Mouse (Mus musculus) heart, adult 2 months (tissue): ENCODE data around the gene Cacna1a. TPM values are rescaled to one million over a fixed set of nuclear protein-coding genes. Genes with fewer than 3 reads are reported as not detected.

ENCODE experiments used
- DNase-seq, 2 experiments: peaks; one replicate each; pipeline ENCODE4 v3.0.0; 2021
- H3K27ac ChIP-seq: fragments of 200-600 bp; 2 replicates; pipeline ENCODE4 v1.8.1; 2022
- H3K27me3 ChIP-seq: fragments of 200-500 bp; 2 replicates; pipeline ENCODE4 v1.6.1; 2012; ENCODE audit warnings: mild to moderate bottlenecking, low read length, inconsistent platforms, mixed read lengths; ENCODE audit not compliant: control insufficient read depth, insufficient read depth
- H3K36me3 ChIP-seq: fragments of 200-500 bp; 2 replicates; pipeline ENCODE4 v1.6.1; 2012; ENCODE audit warnings: low read length, inconsistent platforms; ENCODE audit not compliant: control insufficient read depth, insufficient read depth
- H3K4me1 ChIP-seq: fragments of 200-500 bp; 2 replicates; pipeline ENCODE4 v1.6.1; 2011; ENCODE audit warnings: low read length; ENCODE audit not compliant: control insufficient read depth, insufficient read depth
- H3K4me3 ChIP-seq: fragments of 200-600 bp; 2 replicates; pipeline ENCODE4 v1.8.1; 2022
- H3K79me2 ChIP-seq: fragments of 200-500 bp; replicated peaks from 2 replicates; pipeline ENCODE4 v1.6.1; 2012; ENCODE audit warnings: mild to moderate bottlenecking, inconsistent platforms, low read length, moderate library complexity, mixed read lengths; ENCODE audit not compliant: control insufficient read depth, insufficient read depth
- H3K9ac ChIP-seq: fragments of 200-500 bp; 2 replicates; pipeline ENCODE4 v1.6.1; 2012; ENCODE audit warnings: low read depth, mild to moderate bottlenecking, control low read depth, inconsistent platforms, low read length, mixed read lengths
- CTCF ChIP-seq: fragments of 200-600 bp; IDR thresholded peaks from 2 replicates; pipeline ENCODE4 v1.8.1; 2022; ENCODE audit warnings: antibody characterized with exemption, mild to moderate bottlenecking, moderate library complexity
- EP300 ChIP-seq: fragments of 200-500 bp; IDR thresholded peaks from 2 replicates; pipeline ENCODE4 v1.6.1; 2011; ENCODE audit warnings: low read depth, low read length, control low read depth; ENCODE audit not compliant: insufficient read depth
- POLR2A ChIP-seq: fragments of 200-500 bp; IDR thresholded peaks from 2 replicates; pipeline ENCODE4 v1.6.1; 2011; ENCODE audit warnings: mild to moderate bottlenecking, low read depth, low read length, control low read depth; ENCODE audit not compliant: insufficient read depth
- WGBS: fragments of 180-500 bp; shearing (Covaris S2); methylation state at CpG from one replicate; pipeline ENCODE4 v1.1.7; 2018; 5-methylcytosine and 5-hydroxymethylcytosine counted together
- intact Hi-C: fragments of 180-260 bp; cut with DNase I; formaldehyde crosslinking; loops from one replicate; pipeline ENCODE4 v1.15.1; 2025
- polyA plus RNA-seq: library from polyadenylated mRNA; depleted of rRNA; stranded (reverse); fragments of >200 nt; gene quantifications from 2 replicates; pipeline ENCODE4 v1.2.3, GENCODE M21; 2012
- total RNA-seq, 2 experiments: library from RNA; stranded (reverse); gene quantifications; 2 replicates each; pipeline ENCODE4 v1.2.3; 2021

The Cacna1a gene
- total and polyA plus RNA-seq, 3 experiments, result 2.5 to 4.4 (median 2.7) TPM

DNA sequence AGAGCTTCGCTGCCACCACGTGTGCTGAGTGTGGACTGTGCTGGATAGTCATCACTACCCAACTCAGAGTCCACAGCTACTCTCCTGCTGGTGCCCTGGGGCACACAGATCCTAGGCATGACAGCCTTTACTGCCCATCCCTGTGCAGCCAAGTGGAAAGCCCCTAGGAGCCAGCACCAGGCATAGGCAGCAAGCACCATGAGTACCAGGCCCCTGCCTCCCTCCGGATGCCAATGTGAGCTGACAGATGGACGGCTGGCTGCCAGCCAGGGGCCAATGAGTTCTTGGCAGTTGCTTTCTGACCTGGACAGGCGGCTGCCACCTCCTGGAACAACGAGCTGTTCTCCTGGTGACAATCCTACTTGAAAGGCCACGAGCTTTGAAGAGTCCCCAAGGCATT, 97.6 kb downstream of the Cacna1a start:
- Histone ChIP-seq H3K27me3 (no peaks in the 10 kb centered on the region), H3K79me2 (no peaks in the 10 kb centered on the region), H3K36me3 (no peaks in the 10 kb centered on the region), H3K4me1 (no peaks in the 10 kb centered on the region), H3K27ac (no peak overlapping the region), H3K9ac (no peak overlapping the region), H3K4me3 (no peak overlapping the region)
- DNase-seq, result peak; percentile 65 to 71
- TF ChIP-seq EP300, result no peak
- no peak for TF ChIP-seq POLR2A
- peak; percentile 32 for TF ChIP-seq CTCF
- intact Hi-C loops, result no loop called here
- 55% methylated on average over 7 of the region's 7 CpGs for WGBS

DNA sequence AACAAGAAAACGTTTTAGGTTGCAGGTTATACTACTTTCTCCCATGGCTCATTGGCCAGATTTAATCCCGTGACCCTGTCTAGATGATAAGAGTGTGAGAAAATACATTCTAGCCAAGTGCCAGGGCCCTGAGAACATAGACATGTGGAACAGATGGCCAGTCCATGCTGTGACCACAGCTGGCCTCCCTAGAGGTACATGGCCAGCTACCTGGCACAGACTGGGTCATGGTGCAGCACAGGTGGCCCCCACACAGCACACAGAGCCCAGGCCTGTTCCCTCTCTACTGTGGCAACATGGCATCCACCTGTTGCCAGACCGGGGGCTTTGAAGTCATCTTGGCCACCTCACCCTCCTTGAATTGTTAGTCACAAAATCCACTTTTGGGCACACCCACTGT, 101.0 kb downstream of the Cacna1a start:
- no peaks in the 10 kb centered on the region for H3K27me3 ChIP-seq
- no peak overlapping the region for H3K4me3 ChIP-seq
- 54% methylated on average over 3 of the region's 3 CpGs for WGBS
- no peaks in the 10 kb centered on the region for H3K79me2 ChIP-seq
- intact Hi-C loops, result no loop called here
- H3K36me3 ChIP-seq, result no peaks in the 10 kb centered on the region
- H3K27ac ChIP-seq, result no peak overlapping the region
- TF ChIP-seq CTCF (no peak), EP300 (no peak), POLR2A (no peak)
- no peak overlapping the region for H3K9ac ChIP-seq
- no peak for DNase-seq
- no peaks in the 10 kb centered on the region for H3K4me1 ChIP-seq

DNA sequence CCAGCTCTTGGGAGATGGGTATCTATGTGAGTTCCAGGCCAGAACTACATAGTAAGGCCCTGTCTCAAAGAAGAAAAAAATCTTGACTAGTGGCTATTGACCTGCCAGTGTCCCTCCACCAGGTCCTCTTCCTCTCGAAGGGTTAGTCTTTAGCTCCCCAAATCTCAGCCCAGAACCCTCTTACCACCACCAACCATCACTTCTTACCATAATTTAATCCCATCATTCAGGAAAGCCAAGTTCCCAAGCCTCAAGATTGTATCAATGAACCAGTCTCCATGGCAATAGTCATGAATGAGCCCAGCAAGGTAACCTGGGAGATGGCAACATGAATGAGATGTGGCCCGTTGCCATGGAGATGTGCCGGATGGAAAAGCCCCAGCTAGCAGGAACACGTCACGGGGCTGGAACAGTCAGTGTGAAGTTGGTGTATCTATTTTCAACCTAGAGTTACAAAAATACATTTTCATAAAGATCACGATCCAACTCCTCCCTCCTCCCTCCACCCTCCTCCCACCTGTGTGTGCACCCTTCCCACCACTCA, 106.4 kb downstream of the Cacna1a start:
- intact Hi-C loops, result loop anchor here (5.0 kb wide), 1 partner anchor 72 kb away; no protein-coding TSS in a partner anchor
- Histone ChIP-seq H3K79me2 (no peaks in the 10 kb centered on the region), H3K9ac (no peak overlapping the region), H3K4me3 (no peak overlapping the region), H3K36me3 (no peaks in the 10 kb centered on the region), H3K4me1 (no peaks in the 10 kb centered on the region), H3K27ac (no peak overlapping the region), H3K27me3 (no peaks in the 10 kb centered on the region)
- 80% methylated on average over 6 of the region's 6 CpGs for WGBS
- TF ChIP-seq POLR2A (no peak), CTCF (no peak), EP300 (no peak)
- no peak for DNase-seq

DNA sequence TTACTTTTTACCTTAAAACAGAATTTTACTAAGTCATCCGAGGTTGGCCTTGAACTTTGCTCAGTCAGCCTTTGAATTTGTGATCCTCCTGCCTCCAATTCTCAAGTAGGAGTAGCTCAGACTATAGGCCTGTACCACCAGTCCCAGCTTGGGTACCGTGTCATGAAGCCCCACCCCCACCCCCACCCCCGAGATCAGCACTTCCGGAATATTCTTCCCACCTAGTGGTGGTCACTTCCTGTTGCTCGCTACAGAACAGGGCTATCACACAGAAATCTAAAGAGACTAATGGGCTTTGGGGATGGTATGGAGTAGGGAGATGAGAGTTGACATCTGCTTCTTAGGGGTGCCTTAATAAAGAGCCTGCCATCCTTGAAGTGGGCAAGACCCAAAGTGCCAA, 112.9 kb downstream of the Cacna1a start:
- H3K4me3 ChIP-seq, result no peak overlapping the region
- 45% methylated on average over 5 of the region's 5 CpGs for WGBS
- H3K79me2 ChIP-seq, result no peaks in the 10 kb centered on the region
- H3K36me3 ChIP-seq, result no peaks in the 10 kb centered on the region
- no peaks in the 10 kb centered on the region for H3K27me3 ChIP-seq
- TF ChIP-seq CTCF (no peak), POLR2A (no peak), EP300 (no peak)
- DNase-seq, result no peak
- peak overlapping the region; percentile 48; the same call in 1 of the 2 replicates for H3K27ac ChIP-seq
- intact Hi-C loops, result no loop called here
- no peaks in the 10 kb centered on the region for H3K4me1 ChIP-seq
- no peak overlapping the region for H3K9ac ChIP-seq

DNA sequence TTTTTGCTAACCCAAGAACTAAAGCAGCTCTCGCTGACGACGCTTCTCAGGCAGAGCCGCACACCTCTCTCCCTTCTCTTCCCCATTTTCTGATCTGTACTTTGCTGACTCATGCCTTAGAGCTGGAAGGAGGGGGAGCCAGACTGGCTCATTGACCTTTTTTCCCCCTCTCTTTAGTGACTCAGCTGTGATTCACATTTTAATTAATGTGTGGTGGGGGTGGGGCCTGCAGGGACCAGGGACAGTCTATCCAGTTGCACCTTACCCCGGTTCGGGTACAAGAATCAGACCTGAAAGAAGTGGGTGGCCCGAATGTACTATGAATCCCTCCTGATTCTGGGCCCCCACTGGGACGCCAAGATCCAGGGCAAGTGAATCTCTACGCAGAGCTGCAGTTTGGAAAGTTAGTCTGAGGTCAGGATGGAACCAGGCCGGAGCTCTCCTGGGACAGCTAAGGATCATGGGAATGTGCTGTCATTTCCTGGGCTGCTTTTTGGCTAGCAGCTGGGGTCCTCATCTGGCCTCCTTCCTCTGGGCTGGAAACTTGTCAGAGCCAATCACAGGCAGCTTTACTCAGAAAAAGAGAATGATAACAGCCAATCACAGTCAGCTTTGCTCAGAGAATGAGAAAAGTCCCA, 113.5 kb downstream of the Cacna1a start:
- WGBS, result 59% methylated on average over 10 of the region's 10 CpGs
- intact Hi-C loops, result no loop called here
- TF ChIP-seq CTCF, result no peak
- TF ChIP-seq POLR2A, result no peak
- no peak for TF ChIP-seq EP300
- peak; percentile 62 to 73 for DNase-seq
- Histone ChIP-seq H3K4me1 (no peaks in the 10 kb centered on the region), H3K36me3 (no peaks in the 10 kb centered on the region), H3K4me3 (no peak overlapping the region), H3K27ac (peak overlapping the region; percentile 48), H3K9ac (no peak overlapping the region), H3K27me3 (no peaks in the 10 kb centered on the region), H3K79me2 (no peaks in the 10 kb centered on the region)

DNA sequence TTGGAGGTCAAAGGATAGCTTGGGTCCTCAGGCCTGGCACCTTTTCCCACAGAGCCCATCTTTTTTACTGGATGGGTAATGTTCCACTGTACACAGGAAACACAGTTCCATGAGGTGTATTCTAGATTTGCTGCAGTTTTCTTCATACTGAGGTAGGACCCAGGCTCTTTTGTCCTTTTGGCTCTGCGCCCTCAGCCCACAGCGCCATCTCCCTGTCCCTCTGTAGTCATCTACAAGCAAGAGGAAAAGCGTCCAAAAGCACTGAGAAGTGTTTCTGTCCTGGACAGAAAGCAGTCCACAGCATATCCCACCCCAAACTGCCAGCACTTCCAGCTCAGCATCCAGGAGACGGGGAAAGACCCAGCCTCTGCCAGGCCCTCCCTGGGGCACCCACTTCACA, 114.4 kb downstream of the Cacna1a start:
- DNase-seq, result no peak
- 90% methylated on average over 4 of the region's 4 CpGs for WGBS
- H3K27ac ChIP-seq, result no peak overlapping the region; the same call in 1 of the 2 replicates
- no peaks in the 10 kb centered on the region for H3K27me3 ChIP-seq
- H3K9ac ChIP-seq, result no peak overlapping the region
- H3K4me1 ChIP-seq, result no peaks in the 10 kb centered on the region
- intact Hi-C loops, result no loop called here
- H3K36me3 ChIP-seq, result no peaks in the 10 kb centered on the region
- TF ChIP-seq CTCF (no peak), EP300 (no peak), POLR2A (no peak)
- no peak overlapping the region for H3K4me3 ChIP-seq
- no peaks in the 10 kb centered on the region for H3K79me2 ChIP-seq
